In the genomic region with DNA sequence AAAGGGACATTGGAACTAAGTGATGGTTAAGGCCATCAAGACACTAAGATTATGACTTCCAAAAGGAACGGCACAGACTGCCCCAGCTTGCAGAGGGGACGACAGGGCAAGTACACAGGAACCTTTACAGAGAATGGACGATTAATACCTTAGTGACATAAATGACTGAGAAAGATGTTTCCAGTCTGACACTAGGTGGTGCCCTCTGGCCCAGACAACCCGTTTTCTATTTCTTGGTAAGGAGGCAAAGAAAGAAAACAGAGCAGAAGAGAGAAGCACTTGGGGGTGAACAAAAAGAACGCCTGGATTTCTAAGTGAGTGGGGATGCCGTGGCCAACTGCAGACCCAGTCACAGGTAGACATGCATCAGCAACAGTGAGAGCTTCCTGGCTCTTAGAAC, we compare ENCODE assay signal across 8 mouse cellular contexts. TPM values are rescaled to one million over a fixed set of nuclear protein-coding genes. Genes with fewer than 3 reads are reported as not detected.
DNase-seq lines count a peak whose midpoint lies in the region; ATAC-seq and TF ChIP-seq lines count a peak whose summit lies in the region.

No protein-coding gene starts in this region.

- DNase-seq in adrenal gland, postnatal 14 days: peak; percentile 60
- DNase-seq in hindbrain, embryonic 14.5 days (ENCODE audit: low spot score): no peak
- DNase-seq in liver: peak; percentile 70
- peak; percentile 78 for DNase-seq in thymus, postnatal 0 days (ENCODE audit: low spot score)
- DNase-seq in layer of hippocampus, adult 9-11 months: no peak

- peaks cover 48% of the 10 kb centered on the region for H3K4me1 ChIP-seq in E14TG2a.4 (replicated peaks; ENCODE audit: low read depth, low read length)
- peaks cover 19% of the 10 kb centered on the region for H3K4me1 ChIP-seq in embryonic facial prominence, embryonic 15.5 days
- peaks cover 27% of the 10 kb centered on the region for H3K4me1 ChIP-seq in hindbrain, embryonic 14.5 days (replicated peaks; ENCODE audit: control insufficient read depth, insufficient read depth, low read length)
- H3K4me1 ChIP-seq in midbrain, embryonic 16.5 days (ENCODE audit: control insufficient read depth, insufficient read depth, low read length): peaks cover 25% of the 10 kb centered on the region

- no peak overlapping the region for H3K9ac ChIP-seq in embryonic facial prominence, embryonic 15.5 days
- H3K9ac ChIP-seq in hindbrain, embryonic 14.5 days: peak overlapping the region; percentile 22; the same call in 1 of the 2 replicates
- no peak overlapping the region for H3K9ac ChIP-seq in midbrain, embryonic 16.5 days (ENCODE audit: low read depth, low read length)

- TF ChIP-seq CTCF in E14TG2a.4 (conservative IDR thresholded peaks at IDR 0.05; ENCODE audit: low read length): peak; percentile 21

- ATAC-seq in embryonic facial prominence, embryonic 15.5 days (ENCODE audit: insufficient number of reproducible peaks, low FRiP score, low TSS enrichment, low read depth): no peak
- no peak for ATAC-seq in hindbrain, embryonic 14.5 days (ENCODE audit: low FRiP score)
- no peak for ATAC-seq in midbrain, embryonic 16.5 days

- H3K4me3 ChIP-seq in E14TG2a.4 (replicated peaks; ENCODE audit: low read length): no peak overlapping the region
- H3K4me3 ChIP-seq in embryonic facial prominence, embryonic 15.5 days (replicated peaks): no peak overlapping the region
- H3K4me3 ChIP-seq in hindbrain, embryonic 14.5 days (replicated peaks; ENCODE audit: low read length): no peak overlapping the region
- no peak overlapping the region for H3K4me3 ChIP-seq in midbrain, embryonic 16.5 days (ENCODE audit: low read depth, low read length)

- no peaks in the 10 kb centered on the region for H3K36me3 ChIP-seq in E14TG2a.4 (ENCODE audit: insufficient read depth, low read length)
- no peaks in the 10 kb centered on the region for H3K36me3 ChIP-seq in embryonic facial prominence, embryonic 15.5 days
- no peaks in the 10 kb centered on the region for H3K36me3 ChIP-seq in hindbrain, embryonic 14.5 days (replicated peaks; ENCODE audit: control insufficient read depth, insufficient read depth)
- H3K36me3 ChIP-seq in midbrain, embryonic 16.5 days (ENCODE audit: control insufficient read depth, insufficient read depth, low read length): no peaks in the 10 kb centered on the region

- WGBS in embryonic facial prominence, embryonic 15.5 days: 20% methylated on average over 6 of the region's 6 CpGs
- WGBS in hindbrain, embryonic 14.5 days: 26% methylated on average over 6 of the region's 6 CpGs
- WGBS in midbrain, embryonic 16.5 days: 24% methylated on average over 6 of the region's 6 CpGs

- no peaks in the 10 kb centered on the region for H3K27me3 ChIP-seq in E14TG2a.4 (ENCODE audit: insufficient read depth, low read length)
- no peaks in the 10 kb centered on the region for H3K27me3 ChIP-seq in embryonic facial prominence, embryonic 15.5 days
- no peaks in the 10 kb centered on the region for H3K27me3 ChIP-seq in hindbrain, embryonic 14.5 days (ENCODE audit: control insufficient read depth, insufficient read depth, low read length)
- H3K27me3 ChIP-seq in midbrain, embryonic 16.5 days (ENCODE audit: control insufficient read depth, insufficient read depth, low read depth, low read length): no peaks in the 10 kb centered on the region

- H3K9me3 ChIP-seq in E14TG2a.4 (ENCODE audit: low read length): no peaks in the 10 kb centered on the region
- H3K9me3 ChIP-seq in embryonic facial prominence, embryonic 15.5 days (replicated peaks): no peaks in the 10 kb centered on the region
- no peaks in the 10 kb centered on the region for H3K9me3 ChIP-seq in hindbrain, embryonic 14.5 days (ENCODE audit: control insufficient read depth, low read length)
- H3K9me3 ChIP-seq in midbrain, embryonic 16.5 days (replicated peaks; ENCODE audit: control insufficient read depth, low read length, poor library complexity, severe bottlenecking): no peaks in the 10 kb centered on the region

- H3K4me2 ChIP-seq in embryonic facial prominence, embryonic 15.5 days (replicated peaks): peak overlapping the region; percentile 65; the same call in 1 of the 2 replicates
- H3K4me2 ChIP-seq in hindbrain, embryonic 14.5 days (replicated peaks): peak overlapping the region; percentile 77
- peak overlapping the region; percentile 74 for H3K4me2 ChIP-seq in midbrain, embryonic 16.5 days (ENCODE audit: low read length)

- no peak overlapping the region for H3K27ac ChIP-seq in embryonic facial prominence, embryonic 15.5 days (replicated peaks)
- H3K27ac ChIP-seq in hindbrain, embryonic 14.5 days: no peak overlapping the region
- no peak overlapping the region for H3K27ac ChIP-seq in midbrain, embryonic 16.5 days (ENCODE audit: low read length)

RNA-seq across cellular contexts. Expression of a gene that starts 2.2 kb away (rescaled TPM):
- 44.4 and 49.1 TPM in 2 replicates for total RNA-seq in adrenal gland, postnatal 14 days (2021)
- 33.5 and 33.7 TPM in 2 replicates for polyA plus RNA-seq in embryonic facial prominence, embryonic 15.5 days (2015; fragmentation: Nextera tagmentation; extraction: Ambion mirVana)
- 35.7 and 39.1 TPM in 2 replicates for polyA plus RNA-seq in hindbrain, embryonic 14.5 days (2014; fragmentation: Nextera tagmentation; extraction: Ambion mirVana)
- polyA plus RNA-seq in midbrain, embryonic 16.5 days (2015; fragmentation: Nextera tagmentation; extraction: Ambion mirVana): 30.8 and 35.1 TPM in 2 replicates
- polyA plus RNA-seq in thymus, postnatal 0 days (2015; fragmentation: Nextera tagmentation; extraction: Ambion mirVana): 104 and 126 TPM in 2 replicates

Comparison
In these comparisons a context has a peak if more than half of its experiments do, and no peak if none do; other contexts are left out.
1. DNase-seq: peak in adrenal gland, postnatal 14 days (single experiment), liver (single experiment) and thymus, postnatal 0 days (single experiment); none in hindbrain, embryonic 14.5 days (single experiment) and layer of hippocampus, adult 9-11 months (single experiment).
2. Peak in every context shown above with its lines, with median percentiles within 50 percentile points of each other: H3K4me2 ChIP-seq.